Mouse (Mus musculus) heart, postnatal 0 days (tissue): Measurements from ENCODE around the gene Cd9. TPM values are rescaled to one million over a fixed set of nuclear protein-coding genes. Genes with fewer than 3 reads are reported as not detected.

Experiments used
- ATAC-seq: fragments of 200-750 bp; cut with Nextera tagmentation; 2 replicates; pipeline ENCODE4 v1.8.0; 2017; ENCODE audit warnings: low read depth, moderate number of reproducible peaks, moderate library complexity; ENCODE audit not compliant: insufficient read depth
- DNase-seq: peaks from one replicate; pipeline ENCODE4 v3.0.0-alpha.2; 2016; ENCODE audit warnings: low spot score
- H3K27ac ChIP-seq: fragments of 300-500 bp; sonication (generic); 2 replicates; pipeline ENCODE4 v1.5.1; 2014; ENCODE audit warnings: low read depth, mild to moderate bottlenecking
- H3K27me3 ChIP-seq: fragments of 300-500 bp; sonication (generic); 2 replicates; pipeline ENCODE4 v1.6.1; 2014; ENCODE audit warnings: low read length, mixed read lengths; ENCODE audit not compliant: control insufficient read depth, insufficient read depth
- H3K36me3 ChIP-seq: fragments of 300-500 bp; sonication (generic); replicated peaks from 2 replicates; pipeline ENCODE4 v1.6.1; 2014; ENCODE audit warnings: low read length, mixed read lengths; ENCODE audit not compliant: control insufficient read depth, insufficient read depth
- H3K4me1 ChIP-seq: fragments of 300-500 bp; sonication (generic); 2 replicates; pipeline ENCODE4 v1.6.1; 2014; ENCODE audit warnings: antibody characterized with exemption; ENCODE audit not compliant: control insufficient read depth, insufficient read depth
- H3K4me2 ChIP-seq: fragments of 300-500 bp; sonication (generic); 2 replicates; pipeline ENCODE4 v1.6.1; 2014; ENCODE audit warnings: low read depth, mild to moderate bottlenecking, low read length, moderate library complexity
- H3K4me3 ChIP-seq: fragments of 300-500 bp; sonication (generic); 2 replicates; pipeline ENCODE4 v1.5.1; 2014; ENCODE audit warnings: low read depth, low read length
- H3K9ac ChIP-seq: fragments of 300-500 bp; sonication (generic); replicated peaks from 2 replicates; pipeline ENCODE4 v1.6.1; 2014; ENCODE audit warnings: low read depth, low read length, mixed read lengths
- H3K9me3 ChIP-seq: fragments of 300-500 bp; sonication (generic); replicated peaks from 2 replicates; pipeline ENCODE4 v1.6.1; 2016; ENCODE audit warnings: low read length; ENCODE audit not compliant: control insufficient read depth
- CTCF ChIP-seq: IDR thresholded peaks from 2 replicates; pipeline ENCODE4 v1.5.1; 2016; ENCODE audit warnings: antibody characterized with exemption, control low read depth, low read depth
- EP300 ChIP-seq: IDR thresholded peaks from 2 replicates; pipeline ENCODE4 v1.6.1; 2016; ENCODE audit warnings: antibody characterized with exemption, low read depth
- WGBS: fragments of 180-500 bp; shearing (Covaris S2); extraction: QIAGEN DNeasy Blood & Tissue Kit; methylation state at CpG from one replicate; pipeline ENCODE4 v1.1.7; 2014; 5-methylcytosine and 5-hydroxymethylcytosine counted together
- polyA plus RNA-seq: library from polyadenylated mRNA; unstranded; fragments of >200 nt; fragmentation: Nextera tagmentation; extraction: Ambion mirVana; gene quantifications from 2 replicates; pipeline ENCODE4 v1.2.1, GENCODE M21; 2015
- total RNA-seq: library from RNA; depleted of rRNA; stranded (reverse); fragments of >200 nt; gene quantifications from 2 replicates; pipeline ENCODE4 v1.2.3, GENCODE M21; 2014; ENCODE audit warnings: low replicate concordance

Cd9 gene
- total and polyA plus RNA-seq, 2 experiments from 2014 or later = 51.9 to 99.3 TPM

GRCm38 (mm10) chr6:125498062-125498461, 3.5 kb upstream of the Cd9 start:
- Histone ChIP-seq H3K4me2 (no peak overlapping the region), H3K27ac (no peak overlapping the region), H3K4me3 (no peak overlapping the region), H3K36me3 (no peaks in the 10 kb centered on the region), H3K4me1 (no peaks in the 10 kb centered on the region), H3K27me3 (peaks cover 22% of the 10 kb centered on the region), H3K9ac (no peak overlapping the region), H3K9me3 (no peaks in the 10 kb centered on the region)
- WGBS = 26% methylated on average over 5 of the region's 5 CpGs
- no peak for DNase-seq
- ATAC-seq = no peak
- TF ChIP-seq CTCF (peak; percentile 65), EP300 (no peak)

GRCm38 (mm10) chr6:125496417-125496816, 1.8 kb upstream of the Cd9 start:
- H3K4me3 ChIP-seq = no peak overlapping the region
- H3K9me3 ChIP-seq = no peaks in the 10 kb centered on the region
- TF ChIP-seq CTCF (no peak), EP300 (no peak)
- 87% methylated on average over 12 of the region's 12 CpGs for WGBS
- no peak overlapping the region for H3K4me2 ChIP-seq
- ATAC-seq (no peak), DNase-seq (no peak)
- H3K27me3 ChIP-seq = peaks cover 22% of the 10 kb centered on the region
- no peaks in the 10 kb centered on the region for H3K4me1 ChIP-seq
- no peaks in the 10 kb centered on the region for H3K36me3 ChIP-seq
- H3K27ac ChIP-seq = no peak overlapping the region
- no peak overlapping the region for H3K9ac ChIP-seq

DNA sequence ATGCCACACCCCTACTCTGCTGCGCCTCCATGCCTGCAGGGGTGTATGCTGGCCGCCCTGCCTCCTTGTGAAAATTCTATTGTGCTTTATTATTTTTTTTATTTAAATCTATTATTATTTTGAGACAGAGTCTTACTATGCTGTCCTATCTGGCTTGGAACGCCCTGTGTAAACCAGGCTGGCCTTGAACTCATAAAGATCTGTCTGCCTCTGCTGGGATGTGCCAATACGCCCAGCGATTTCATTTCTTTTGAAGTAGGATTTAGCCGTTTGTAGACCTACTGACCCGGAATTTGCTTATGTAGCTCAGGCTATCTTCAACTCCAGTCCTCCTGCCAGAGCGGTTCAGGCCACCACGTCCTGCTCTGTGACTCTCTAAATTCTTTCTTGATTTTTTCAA, 770 bp upstream of the Cd9 start:
- H3K36me3 ChIP-seq = no peaks in the 10 kb centered on the region
- DNase-seq (no peak), ATAC-seq (no peak)
- H3K4me3 ChIP-seq = no peak overlapping the region
- H3K9me3 ChIP-seq = no peaks in the 10 kb centered on the region
- TF ChIP-seq EP300 = no peak
- no peak for TF ChIP-seq CTCF
- WGBS = 79% methylated on average over 9 of the region's 9 CpGs
- H3K27ac ChIP-seq = no peak overlapping the region
- H3K9ac ChIP-seq = no peak overlapping the region
- peaks cover 22% of the 10 kb centered on the region for H3K27me3 ChIP-seq
- peak overlapping the region; percentile 81; the same call in 1 of the 2 replicates for H3K4me2 ChIP-seq
- H3K4me1 ChIP-seq = no peaks in the 10 kb centered on the region

DNA sequence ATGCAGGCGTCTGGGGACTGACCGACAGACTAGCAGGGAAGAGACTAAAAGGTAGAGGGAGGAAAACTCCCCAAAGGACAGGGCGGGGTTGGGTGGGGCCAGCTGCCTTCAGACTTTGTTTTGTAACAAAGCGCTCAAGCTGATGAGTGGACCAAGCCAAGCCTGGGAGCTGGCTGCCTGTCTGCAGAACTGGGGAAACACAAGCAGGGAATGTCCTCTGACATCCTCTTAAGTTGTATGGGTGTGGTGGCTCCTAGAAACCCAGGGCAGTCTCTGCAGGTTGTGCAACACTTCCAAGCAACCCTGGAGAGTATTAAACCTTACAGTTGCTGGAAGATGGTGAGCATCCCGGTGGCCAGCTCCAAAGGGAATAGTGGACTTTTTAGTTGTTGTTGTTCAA, 1.4 kb downstream of the Cd9 start:
- DNase-seq = no peak
- TF ChIP-seq EP300 (no peak), CTCF (no peak)
- no peak for ATAC-seq
- Histone ChIP-seq H3K27me3 (peaks cover 22% of the 10 kb centered on the region), H3K4me1 (0 out of 2 replicates have a peak, but pooled peaks cover 6% of the 10 kb centered on the region), H3K4me2 (peak overlapping the region; percentile 81), H3K36me3 (no peaks in the 10 kb centered on the region), H3K4me3 (peak overlapping the region; percentile 70), H3K27ac (peak overlapping the region; percentile 28; the same call in 1 of the 2 replicates), H3K9ac (peak overlapping the region; percentile 55; the same call in 1 of the 2 replicates), H3K9me3 (no peaks in the 10 kb centered on the region)
- 65% methylated on average over 5 of the region's 5 CpGs for WGBS

GRCm38 (mm10) chr6:125492664-125493063, 1.9 kb downstream of the Cd9 start:
- TF ChIP-seq EP300 = no peak
- no peak for TF ChIP-seq CTCF
- Histone ChIP-seq H3K9me3 (no peaks in the 10 kb centered on the region), H3K4me1 (0 out of 2 replicates have a peak, but pooled peaks cover 6% of the 10 kb centered on the region), H3K27me3 (peaks cover 22% of the 10 kb centered on the region), H3K4me3 (peak overlapping the region; percentile 70), H3K36me3 (no peaks in the 10 kb centered on the region), H3K27ac (peak overlapping the region; percentile 23; the same call in 1 of the 2 replicates), H3K4me2 (peak overlapping the region; percentile 81), H3K9ac (no peak overlapping the region)
- ATAC-seq = no peak
- WGBS = 70% methylated on average over 6 of the region's 6 CpGs
- DNase-seq = no peak

DNA sequence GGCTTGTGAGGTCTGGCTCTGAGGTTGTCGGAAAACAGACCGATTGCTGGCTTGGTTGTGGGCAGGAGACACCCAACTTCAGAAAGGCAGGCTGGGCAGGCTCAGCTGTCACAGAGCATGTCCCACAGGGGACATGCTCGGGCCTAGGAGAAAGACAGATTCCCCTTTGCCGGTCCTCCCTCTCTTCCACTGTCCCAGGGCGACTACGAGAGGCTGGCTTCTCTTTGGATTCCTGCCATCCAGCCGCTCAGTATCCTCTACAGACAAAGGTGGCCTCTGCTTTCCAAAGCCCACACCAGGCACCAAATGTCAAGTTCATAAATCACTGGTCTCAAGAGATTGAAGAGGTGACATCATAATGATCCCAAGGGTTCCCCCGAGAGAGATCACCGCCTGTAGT, 2.6 kb downstream of the Cd9 start:
- Histone ChIP-seq H3K9me3 (no peaks in the 10 kb centered on the region), H3K27ac (peak overlapping the region; percentile 23; the same call in 1 of the 2 replicates), H3K9ac (no peak overlapping the region), H3K4me2 (peak overlapping the region; percentile 81), H3K36me3 (no peaks in the 10 kb centered on the region), H3K27me3 (peaks cover 22% of the 10 kb centered on the region), H3K4me3 (0 out of 2 replicates have a peak overlapping the region, but pooled peaks have one; percentile 70), H3K4me1 (0 out of 2 replicates have a peak, but pooled peaks cover 6% of the 10 kb centered on the region)
- DNase-seq (no peak), ATAC-seq (no peak)
- WGBS = 49% methylated on average over 8 of the region's 9 CpGs
- TF ChIP-seq CTCF = no peak
- TF ChIP-seq EP300 = no peak
